Mouse (Mus musculus) gastrocnemius, adult 2 months (tissue): ENCODE results near the gene Gfy. TPM values are rescaled to one million over a fixed set of nuclear protein-coding genes. Genes with fewer than 3 reads are reported as not detected.

Experiments used
- DNase-seq: peaks from one replicate; pipeline ENCODE4 v3.0.0; 2022
- H3K27ac ChIP-seq: fragments of 200-600 bp; 2 replicates; pipeline ENCODE4 v1.8.1; 2022; ENCODE audit warnings: mild to moderate bottlenecking
- H3K4me3 ChIP-seq: fragments of 200-600 bp; 2 replicates; pipeline ENCODE4 v1.8.1; 2022; ENCODE audit warnings: mild to moderate bottlenecking, moderate library complexity
- CTCF ChIP-seq: fragments of 200-600 bp; IDR thresholded peaks from 2 replicates; pipeline ENCODE4 v1.8.1; 2022; ENCODE audit warnings: antibody characterized with exemption, mild to moderate bottlenecking, moderate library complexity
- intact Hi-C: fragments of 180-260 bp; cut with DNase I; formaldehyde crosslinking; loops from one replicate; pipeline ENCODE4 v1.15.1; 2025
- microRNA-seq: library from miRNA; unstranded; fragments of <30 nt; microRNA quantifications from one replicate; pipeline ENCODE4 v1.2.0, GENCODE M21; 2021
- total RNA-seq, 2 experiments: library from RNA; stranded (reverse); gene quantifications; 2 replicates each; pipeline ENCODE4 v1.2.3; 2021

Gfy gene
- total RNA-seq, 2 experiments from 2014 or later, result not detected

- intact Hi-C loops, result loop anchor here (5.0 kb wide), 1 partner anchor 153 kb away; no protein-coding TSS in a partner anchor
- DNase-seq, result no peak
- peak overlapping the region; percentile 93 for H3K27ac ChIP-seq
- H3K4me3 ChIP-seq, result peak overlapping the region; percentile 73
- no peak for TF ChIP-seq CTCF
Observed at GRCm38 (mm10) chr7:45135370-45135769, 44.0 kb downstream of the Gfy start.

- intact Hi-C loops, result loop anchor here (5.0 kb wide), 1 partner anchor 152 kb away; no protein-coding TSS in a partner anchor
Observed at GRCm38 (mm10) chr7:45134544-45135026, 44.8 kb downstream of the Gfy start.

DNA sequence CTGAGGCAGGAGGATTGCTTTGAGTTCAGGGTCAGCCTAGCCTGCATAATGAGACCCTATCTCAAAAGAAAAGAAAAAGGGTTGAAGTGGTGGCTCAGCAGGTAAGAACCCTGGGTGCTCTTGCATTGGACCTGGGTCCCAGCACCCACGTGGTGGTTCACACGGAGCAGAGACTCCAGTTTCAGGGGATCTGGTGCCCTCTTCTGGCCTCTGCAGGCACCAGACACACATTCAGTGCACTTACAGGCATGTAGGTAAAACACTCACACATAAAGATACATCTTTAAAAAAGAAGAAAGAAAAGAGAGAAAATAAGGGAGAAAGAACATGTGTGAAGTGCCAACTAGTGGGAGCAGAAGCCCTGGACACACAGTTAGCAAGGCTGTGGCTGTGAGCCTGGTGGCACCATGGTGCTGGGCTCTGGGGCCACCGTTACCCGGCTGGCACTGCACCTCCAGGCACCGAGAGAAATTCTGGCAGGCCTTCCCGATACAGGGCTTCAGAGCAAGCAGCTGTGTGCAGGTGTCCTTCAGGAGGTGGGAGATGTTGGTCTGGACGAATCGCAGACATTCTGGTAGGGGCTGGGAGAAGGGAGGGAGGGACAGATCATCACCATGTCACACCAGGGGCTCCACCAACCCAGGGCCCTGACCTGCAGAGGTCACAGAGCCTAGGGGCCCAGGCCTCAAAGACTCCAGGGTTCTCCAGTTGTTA, 45.8 kb downstream of the Gfy start:
- DNase-seq, result no peak
- Histone ChIP-seq H3K27ac (no peak overlapping the region; the same call in 1 of the 2 replicates), H3K4me3 (no peak overlapping the region)
- TF ChIP-seq CTCF, result peak; percentile 32
- intact Hi-C loops, result no loop called here

More at GRCm38 (mm10) chr7:45134544-45135026, 44.8 kb downstream of the Gfy start:
- no peak for TF ChIP-seq CTCF
- Histone ChIP-seq H3K4me3 (peak overlapping the region; percentile 73), H3K27ac (no peak overlapping the region; the same call in 1 of the 2 replicates)
- peak; percentile 51 for DNase-seq

DNA sequence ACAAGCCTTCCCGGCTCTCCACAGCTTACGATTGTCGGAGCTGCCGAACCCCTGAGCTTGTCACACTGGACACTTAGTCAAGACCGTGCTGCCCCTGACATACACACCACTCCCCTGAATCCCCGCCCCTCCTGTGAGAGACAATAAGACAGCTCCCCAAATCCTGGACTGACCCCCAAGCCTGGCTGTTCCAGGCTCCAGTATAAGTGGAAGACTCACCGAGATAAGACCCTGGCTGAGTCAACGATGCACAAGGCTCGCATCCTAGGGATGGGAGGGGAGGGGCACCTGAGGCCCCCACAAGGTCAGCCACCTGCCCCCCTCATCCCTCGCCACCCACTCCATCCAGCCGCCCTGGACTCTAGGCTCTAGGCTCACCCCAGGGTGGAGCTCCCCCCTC, 47.5 kb downstream of the Gfy start:
- TF ChIP-seq CTCF, result no peak
- no peak for DNase-seq
- H3K4me3 ChIP-seq, result no peak overlapping the region
- no peak overlapping the region for H3K27ac ChIP-seq
- intact Hi-C loops, result no loop called here

- no peak for TF ChIP-seq CTCF
- Histone ChIP-seq H3K27ac (peak overlapping the region; percentile 89), H3K4me3 (peak overlapping the region; percentile 78)
- DNase-seq, result no peak
- intact Hi-C loops, result no loop called here
Observed at GRCm38 (mm10) chr7:45129776-45130512, 49.4 kb downstream of the Gfy start.

GRCm38 (mm10) chr7:45129318-45129717, 50.1 kb downstream of the Gfy start:
- peak overlapping the region; percentile 89 for H3K27ac ChIP-seq
- no peak for TF ChIP-seq CTCF
- H3K4me3 ChIP-seq, result peak overlapping the region; percentile 78
- DNase-seq, result peak; percentile 64
- intact Hi-C loops, result no loop called here

- Histone ChIP-seq H3K4me3 (peak within 1 kb of the TSS; percentile 90), H3K27ac (peak within 1 kb of the TSS; percentile 96)
- TF ChIP-seq CTCF, result peak; percentile 82
- intact Hi-C loops, result no loop called here
- peak; percentile 98 for DNase-seq
Observed at GRCm38 (mm10) chr7:45128624-45129246, 50.6 kb downstream of the Gfy start, which contains the start of gene Rpl13a. Rpl13a (minus strand) TSS chr7:45128761.

GRCm38 (mm10) chr7:45127700-45128224, 51.6 kb downstream of the Gfy start:
- Histone ChIP-seq H3K4me3 (peak overlapping the region; percentile 90), H3K27ac (peak overlapping the region; percentile 96)
- intact Hi-C loops, result no loop called here
- DNase-seq, result no peak
- TF ChIP-seq CTCF, result no peak

- no peak for DNase-seq
- peak; percentile 29; the same call in 1 of the 2 replicates for TF ChIP-seq CTCF
- Histone ChIP-seq H3K27ac (peak overlapping the region; percentile 96), H3K4me3 (peak overlapping the region; percentile 90)
- intact Hi-C loops, result no loop called here
Observed at GRCm38 (mm10) chr7:45126844-45127699, 52.3 kb downstream of the Gfy start.

Small RNA genes lying within 50 kb of the gene (microRNA-seq; reads per million reads assigned to microRNA genes)
- 13.7 reads per million, percentile 11 among the genes with 10 or more reads in this experiment for gene Mir5121
- gene Mir7055, result not detected

Other genes starting within 250 kb of the Gfy start
- not detected for gene Tsks, start 236.4 kb downstream of the Gfy start, total RNA-seq
- gene Cpt1c, start 204.7 kb downstream of the Gfy start, total RNA-seq, result 1 to 10 TPM in 1 of 2 experiments, under 1 TPM in 1; 0.92 to 2.3 TPM
- gene Prmt1, start 193.0 kb downstream of the Gfy start, total RNA-seq, result 100 to 1,000 TPM; 126 to 136 TPM
- 10 to 100 TPM; 18.4 to 18.9 TPM for gene Irf3, start 181.9 kb downstream of the Gfy start, total RNA-seq
- gene Bcl2l12, start 180.9 kb downstream of the Gfy start, total RNA-seq, result 1 to 10 TPM; 7.6 to 9.7 TPM
- gene Scaf1, start 163.2 kb downstream of the Gfy start, total RNA-seq, result 10 to 100 TPM; 41.7 to 44.3 TPM
- 10 to 100 TPM; 22.6 to 25.5 TPM for gene Rras, start 161.6 kb downstream of the Gfy start, total RNA-seq
- gene Prr12, start 126.7 kb downstream of the Gfy start, total RNA-seq, result 10 to 100 TPM; 12.8 to 16.1 TPM
- gene Nosip, start 117.1 kb downstream of the Gfy start, total RNA-seq, result 10 to 100 TPM; 30.2 to 32.9 TPM
- gene Prrg2, start 116.9 kb downstream of the Gfy start, total RNA-seq, result 10 to 100 TPM in 1 of 2 experiments, 1 to 10 TPM in 1; 8.1 to 11.0 TPM
- 10 to 100 TPM in 1 of 2 experiments, 1 to 10 TPM in 1; 7.2 to 20.2 TPM for gene Rcn3, start 87.3 kb downstream of the Gfy start, total RNA-seq
- gene Fcgrt, start 75.7 kb downstream of the Gfy start, total RNA-seq, result 10 to 100 TPM; 33.6 to 38.5 TPM
- 100 to 1,000 TPM; 457 to 518 TPM for gene Rps11, start 55.1 kb downstream of the Gfy start, total RNA-seq
- 100 to 1,000 TPM; 552 to 624 TPM for gene Rpl13a, start 50.8 kb downstream of the Gfy start, total RNA-seq
- under 1 TPM in 1 of 2 experiments, not detected in 1; 0.26 TPM for gene Gm45713, start 43.3 kb downstream of the Gfy start, total RNA-seq
- gene Flt3l, start 43.1 kb downstream of the Gfy start, total RNA-seq, result 1 to 10 TPM; 2.2 to 3.3 TPM
- 10 to 100 TPM; 34.7 to 39.7 TPM for gene Pih1d1, start 25.3 kb downstream of the Gfy start, total RNA-seq
- gene Aldh16a1, start 25.0 kb downstream of the Gfy start, total RNA-seq, result 10 to 100 TPM; 11.6 to 15.1 TPM
- gene Slc17a7, start 15.6 kb downstream of the Gfy start, total RNA-seq, result under 1 TPM; 0.31 to 0.36 TPM
- not detected for gene Pth2, start 1.4 kb upstream of the Gfy start, total RNA-seq
- not detected for gene Ccdc155, start 25.3 kb upstream of the Gfy start, total RNA-seq
- gene Dkkl1, start 32.6 kb upstream of the Gfy start, total RNA-seq, result not detected
- 1 to 10 TPM; 2.6 to 4.1 TPM for gene Tead2, start 36.2 kb upstream of the Gfy start, total RNA-seq
- gene Cd37, start 59.5 kb upstream of the Gfy start, total RNA-seq, result 1 to 10 TPM in 1 of 2 experiments, under 1 TPM in 1; 0.69 to 1.3 TPM
- not detected for gene Slc6a16, start 61.5 kb upstream of the Gfy start, total RNA-seq
- gene Slc6a21, start 97.9 kb upstream of the Gfy start, total RNA-seq, result not detected
- gene Trpm4, start 154.2 kb upstream of the Gfy start, total RNA-seq, result 10 to 100 TPM; 33.9 to 34.7 TPM
- 1,000 to 10,000 TPM in 1 of 2 experiments, 100 to 1,000 TPM in 1; 818 to 1,018 TPM for gene Hrc, start 155.7 kb upstream of the Gfy start, total RNA-seq
- gene Ppfia3, start 187.4 kb upstream of the Gfy start, total RNA-seq, result under 1 TPM; 0.08 to 0.10 TPM
- gene Lin7b, start 191.0 kb upstream of the Gfy start, total RNA-seq, result not detected
- gene Snrnp70, start 216.2 kb upstream of the Gfy start, total RNA-seq, result 10 to 100 TPM; 87.9 to 90.7 TPM
- gene Kcna7, start 226.1 kb upstream of the Gfy start, total RNA-seq, result 10 to 100 TPM; 68.4 to 95.8 TPM
- gene Ntf5, start 234.1 kb upstream of the Gfy start, total RNA-seq, result 1 to 10 TPM; 3.6 to 4.9 TPM
- gene Lhb, start 241.3 kb upstream of the Gfy start, total RNA-seq, result under 1 TPM; 0.51 to 0.73 TPM